Mouse (Mus musculus) cerebellum, postnatal 14 days (tissue): ENCODE measurements around the gene Rere.
"Not testable (repeated sequence)": the region's sequence is repeated elsewhere in the genome, so short reads cannot be mapped to it uniquely, and the experiment has no call there.

Experiments used
- DNase-seq, 2 experiments: peaks; one replicate each; pipeline ENCODE4 v3.0.0; 2021; ENCODE audit warnings: mixed read lengths in 2 of 2

Gene Rere

GRCm38 (mm10) chr4:150470674-150471328, 189.4 kb downstream of the Rere start:
- DNase-seq = no peak

GRCm38 (mm10) chr4:150472751-150473436, 191.4 kb downstream of the Rere start:
- DNase-seq = no peak

DNA sequence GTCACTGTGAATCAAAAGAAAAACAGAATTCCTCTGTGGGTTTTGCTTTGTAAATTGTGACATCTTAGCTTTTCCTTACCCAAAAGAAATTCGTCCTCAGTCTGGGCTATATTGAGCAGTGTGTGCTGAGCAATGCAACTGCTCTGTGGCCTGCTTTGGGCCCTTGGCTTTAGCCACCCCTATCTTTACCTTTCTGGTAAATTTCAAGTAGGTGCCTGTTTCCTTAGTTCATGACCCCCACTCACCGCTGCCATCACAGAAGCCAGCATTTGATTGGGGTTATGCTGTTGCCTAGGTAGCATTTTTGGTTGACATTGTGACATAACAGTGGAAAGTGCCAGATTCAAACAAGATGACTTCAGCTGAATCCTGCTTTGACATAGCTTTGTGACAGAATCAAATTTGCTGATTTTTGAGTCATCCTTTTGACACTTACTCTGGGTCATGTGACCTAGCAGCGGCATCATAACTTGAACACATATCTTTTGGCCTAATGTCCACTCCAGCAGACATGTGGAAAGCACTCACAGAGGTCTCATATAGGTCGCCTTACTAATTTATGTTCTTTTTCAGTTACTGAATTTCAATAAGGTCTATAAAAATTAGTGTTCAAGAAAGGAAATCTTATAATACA, 192.1 kb downstream of the Rere start:
- DNase-seq = no peak

DNA sequence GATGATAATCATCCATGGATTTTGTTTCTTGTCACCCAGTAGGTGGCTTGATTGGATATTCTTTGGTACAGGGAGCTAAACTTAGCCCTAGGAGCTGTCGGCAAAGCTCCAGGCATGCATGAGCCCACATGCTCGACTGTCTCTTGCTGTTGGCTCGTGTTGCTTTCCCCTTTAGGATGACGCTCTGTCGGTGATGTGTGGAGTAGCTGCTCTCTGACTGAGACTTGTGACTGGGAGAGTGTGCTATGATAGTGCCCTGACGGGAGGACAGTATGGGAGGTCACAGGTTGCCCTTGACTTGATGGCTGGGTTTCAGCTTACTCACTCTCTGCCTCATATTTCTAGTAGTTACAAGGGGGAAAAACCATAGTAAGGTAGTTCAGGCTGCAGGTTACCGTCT, 192.6 kb downstream of the Rere start:
- peak; percentile 57 to 63 for DNase-seq

GRCm38 (mm10) chr4:150476258-150476657, 194.8 kb downstream of the Rere start:
- no peak for DNase-seq

DNA sequence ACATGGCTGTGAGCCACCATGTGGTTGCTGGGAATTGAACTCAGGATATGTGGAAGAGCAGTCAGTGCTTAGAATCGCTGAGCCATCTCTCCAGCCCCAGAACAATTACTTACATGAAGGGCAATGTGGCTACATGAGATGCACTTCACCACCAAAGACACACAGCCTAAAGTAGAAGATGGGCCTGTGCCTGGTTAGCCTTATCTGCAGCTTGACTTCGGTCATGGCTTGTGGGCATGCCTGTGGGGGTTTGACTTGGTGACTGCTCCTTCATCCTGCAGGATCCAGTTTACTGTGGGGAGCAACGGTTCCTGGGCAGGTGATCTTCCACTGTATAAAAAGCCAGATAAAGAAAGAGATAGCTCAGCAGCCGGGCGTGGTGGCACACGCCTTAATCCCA, 196.6 kb downstream of the Rere start:
- DNase-seq = no peak

GRCm38 (mm10) chr4:150483081-150483480, 201.6 kb downstream of the Rere start:
- not testable (repeated sequence) for DNase-seq

DNA sequence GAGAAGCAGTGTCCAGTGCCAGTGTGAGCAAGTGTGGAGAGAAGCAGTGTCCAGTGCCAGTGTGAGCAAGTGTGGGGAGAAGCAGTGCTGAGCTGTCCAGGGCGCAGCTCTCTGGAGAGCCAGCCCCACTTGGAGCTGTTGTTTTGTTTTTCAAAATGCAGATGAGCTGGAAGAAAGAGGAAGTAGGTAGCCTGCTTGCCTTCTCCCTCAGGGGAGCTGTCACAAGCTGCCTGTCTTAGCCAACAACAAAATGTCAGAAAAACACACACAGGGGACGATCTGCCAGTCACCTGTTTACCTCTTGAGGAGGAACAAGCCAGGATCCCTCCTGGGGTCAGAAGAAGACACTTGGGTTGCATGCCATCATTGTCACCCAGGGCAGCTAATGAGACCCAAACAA, 204.7 kb downstream of the Rere start:
- DNase-seq = no peak

GRCm38 (mm10) chr4:150487109-150487508, 205.7 kb downstream of the Rere start:
- no peak for DNase-seq

- DNase-seq = peak; percentile 74 to 80
These were observed 206.8 kb downstream of the Rere start for GRCm38 (mm10) chr4:150488096-150488748.

- DNase-seq = peak in 1 of 2 experiments; percentile 26
These were observed 207.3 kb downstream of the Rere start for GRCm38 (mm10) chr4:150488767-150489166.

GRCm38 (mm10) chr4:150490050-150490449, 208.6 kb downstream of the Rere start:
- no peak for DNase-seq

DNA sequence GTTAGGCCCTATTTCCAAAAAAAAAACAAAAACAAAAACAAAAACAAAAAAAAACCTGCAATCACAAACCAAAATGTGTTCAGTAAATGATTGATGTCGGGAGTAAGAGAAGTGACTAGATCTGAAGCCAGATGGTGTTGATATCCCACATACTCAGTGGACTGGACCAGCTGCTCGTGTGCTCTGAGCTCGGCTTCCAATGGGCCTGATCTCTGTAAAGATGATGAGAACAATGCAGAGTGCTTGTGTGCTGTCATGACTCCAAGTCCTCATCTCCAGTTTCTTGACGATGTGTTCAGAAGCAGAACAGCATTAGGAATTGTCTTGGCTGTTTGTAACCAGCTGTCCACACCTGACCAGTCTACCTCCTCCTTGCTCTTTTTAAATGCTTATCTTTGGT, 210.3 kb downstream of the Rere start:
- no peak for DNase-seq

DNA sequence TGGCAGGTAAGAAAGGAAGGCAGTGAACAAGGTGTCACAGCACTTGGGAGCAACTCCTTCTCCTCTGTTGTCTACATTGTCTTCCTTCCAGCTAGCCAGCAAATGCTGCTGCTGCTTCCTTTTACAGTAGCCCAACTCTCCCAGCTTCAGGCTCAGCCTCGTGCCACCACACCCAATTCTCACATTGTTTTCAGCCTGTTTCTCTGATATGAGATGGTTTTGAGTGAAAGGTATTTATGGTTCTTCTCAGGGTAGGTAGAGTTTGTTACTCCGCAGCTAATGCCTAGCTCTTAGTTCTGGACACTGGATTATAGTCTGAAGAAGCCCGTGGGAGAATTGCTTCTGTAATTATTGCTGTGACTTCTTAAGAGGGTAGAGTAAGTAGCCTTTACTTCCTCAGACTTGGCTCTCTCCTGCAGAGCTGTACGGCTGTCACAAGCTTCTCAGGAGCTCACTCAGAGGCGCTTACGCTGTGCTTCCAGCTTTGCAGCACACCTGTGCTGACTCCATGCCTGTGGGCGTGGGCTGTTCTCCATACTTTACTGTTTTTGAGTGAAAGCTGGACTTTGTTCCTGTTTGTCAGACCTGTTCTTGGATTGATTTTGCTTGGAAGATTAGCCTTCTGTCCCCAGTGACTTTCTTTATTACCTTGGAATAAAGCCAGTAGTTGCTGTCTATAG, 212.0 kb downstream of the Rere start:
- DNase-seq = no peak

DNA sequence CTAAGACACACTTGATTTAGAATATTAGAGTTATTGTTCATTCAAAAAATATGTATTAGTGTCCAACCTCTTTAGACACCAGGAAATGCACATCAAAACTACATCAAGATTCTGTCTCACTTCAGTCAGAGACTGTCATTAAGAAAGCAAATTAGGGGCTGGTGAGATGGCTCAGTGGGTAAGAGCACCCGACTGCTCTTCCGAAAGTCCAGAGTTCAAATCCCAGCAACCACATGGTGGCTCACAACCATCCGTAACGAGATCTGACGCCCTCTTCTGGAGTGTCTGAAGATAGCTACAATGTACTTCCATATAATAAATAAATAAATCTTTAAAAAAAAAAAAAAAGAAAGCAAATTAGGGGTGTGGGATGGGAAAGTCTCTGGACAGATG, 212.5 kb downstream of the Rere start:
- DNase-seq = not testable (repeated sequence)

GRCm38 (mm10) chr4:150495568-150495967, 214.1 kb downstream of the Rere start:
- DNase-seq = no peak

- no peak for DNase-seq
These were observed 223.0 kb downstream of the Rere start for GRCm38 (mm10) chr4:150504304-150505021.

DNA sequence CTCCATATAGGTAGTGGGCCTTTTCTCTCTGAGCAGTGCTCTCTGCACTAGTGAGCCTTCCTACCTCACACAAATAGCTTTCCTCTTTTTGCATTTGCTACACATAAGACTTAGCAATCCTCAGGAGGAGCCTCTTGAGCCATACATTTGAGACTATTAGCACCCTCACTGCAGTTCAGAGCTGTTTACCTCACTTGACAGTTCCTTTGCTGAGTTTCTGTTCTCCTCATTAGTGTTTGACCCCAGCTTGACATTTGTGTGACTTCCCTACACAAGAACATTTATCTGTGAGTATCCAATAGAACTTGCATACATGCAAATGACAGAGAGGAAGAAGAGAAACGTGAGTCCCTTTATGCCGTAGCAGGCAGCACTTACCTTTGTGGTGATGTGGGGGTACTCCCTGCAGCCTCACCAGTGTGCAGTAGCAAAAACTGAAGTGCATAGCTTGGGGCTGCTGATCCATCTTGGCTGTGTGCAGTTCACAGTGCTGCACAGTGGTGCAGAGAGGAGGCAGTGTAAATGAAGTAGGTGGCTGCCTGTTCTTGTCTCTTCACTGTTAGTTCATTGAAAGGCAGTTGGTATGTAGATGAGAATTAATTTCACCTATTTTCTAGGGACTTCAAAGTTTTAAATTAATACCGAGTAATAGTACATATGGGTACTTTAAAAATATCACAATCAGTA, 227.7 kb downstream of the Rere start:
- DNase-seq = no peak

- no peak for DNase-seq
These were observed 228.6 kb downstream of the Rere start for GRCm38 (mm10) chr4:150510036-150510435.

GRCm38 (mm10) chr4:150513387-150513786, 231.9 kb downstream of the Rere start:
- DNase-seq = not testable (repeated sequence)

- DNase-seq = no peak
These were observed 234.8 kb downstream of the Rere start for GRCm38 (mm10) chr4:150516201-150516600.

DNA sequence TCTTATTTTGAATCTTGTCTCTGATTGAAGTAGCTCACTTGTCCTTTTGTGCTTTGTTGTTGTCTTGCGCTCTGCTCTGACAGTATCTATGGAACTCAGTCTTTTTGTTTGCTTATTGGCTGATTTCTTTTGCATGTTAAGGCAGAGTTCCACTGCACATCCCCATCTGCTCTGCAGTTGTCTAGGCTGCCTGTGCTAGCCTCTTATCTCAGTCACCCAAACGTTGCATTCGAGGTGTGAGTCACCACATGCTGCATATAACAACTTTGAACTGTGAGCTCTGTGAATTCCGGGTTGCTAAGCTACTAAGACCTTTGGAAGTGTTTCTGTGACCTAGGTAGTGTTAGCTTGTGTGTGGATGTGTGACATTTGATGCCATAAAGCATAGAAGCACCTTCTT, 235.9 kb downstream of the Rere start:
- DNase-seq = no peak
